Mouse (Mus musculus) E14TG2a.4 (cell line): Measurements from ENCODE around the gene Nav1.

ENCODE experiments used
- CTCF ChIP-seq: conservative IDR thresholded peaks from 2 replicates; pipeline ENCODE4 v1.5.1; 2014; ENCODE audit warnings: low read length
- NANOG ChIP-seq: IDR thresholded peaks from 2 replicates; pipeline ENCODE4 v1.6.1; 2014; ENCODE audit warnings: borderline replicate concordance, low read length, mixed read lengths

- TF ChIP-seq CTCF (no peak), NANOG (no peak)
Observed at GRCm38 (mm10) chr1:135565775-135566174, 41.3 kb downstream of the Nav1 start.
